Comparison of ENCODE assay signal across 8 mouse cellular contexts in the genomic region with DNA sequence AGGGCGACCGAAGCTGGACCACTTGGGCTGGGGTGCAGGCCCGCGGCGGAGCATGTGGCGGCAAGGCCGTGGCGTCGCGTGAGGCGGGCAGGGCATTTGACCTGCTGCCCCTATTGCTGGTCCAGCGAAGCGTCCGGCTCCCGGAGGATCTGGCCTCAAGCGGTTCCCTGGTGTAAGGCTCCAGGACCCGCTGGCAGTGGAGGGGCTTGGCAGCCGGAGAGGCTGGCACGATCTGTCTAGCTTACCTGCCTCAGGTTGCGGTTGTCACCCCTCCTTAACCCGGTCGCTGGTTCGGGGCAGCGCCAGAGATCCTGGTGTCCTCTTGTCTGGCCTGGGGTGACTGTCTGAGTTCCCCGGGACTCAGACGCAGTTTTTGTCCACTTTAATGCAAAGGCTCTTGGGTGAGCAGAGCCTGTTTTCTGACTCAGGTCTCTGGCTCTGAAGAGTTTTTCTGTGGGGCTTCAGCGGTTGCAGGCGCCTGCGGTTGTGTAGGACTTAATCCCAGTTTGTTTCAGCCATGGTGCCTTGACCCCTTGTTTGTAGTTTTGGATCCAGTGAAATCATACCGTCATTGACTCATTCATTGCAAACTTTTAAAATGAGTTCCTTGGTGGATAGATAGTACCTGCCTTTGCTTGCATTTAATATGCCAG. TPM values are rescaled to one million over a fixed set of nuclear protein-coding genes. Genes with fewer than 3 reads are reported as not detected.
DNase-seq lines count a peak whose midpoint lies in the region; ATAC-seq lines count a peak whose summit lies in the region.

No protein-coding gene starts in this region.

- H3K4me3 ChIP-seq in neural tube, embryonic 11.5 days (ENCODE audit: low read depth, low read length) = peak overlapping the region; percentile 78
- peak overlapping the region; percentile 71 for H3K4me3 ChIP-seq in hindbrain, embryonic 11.5 days (ENCODE audit: low read depth, low read length)

- under 1% methylated on average over 30 of the region's 30 CpGs for WGBS in neural tube, embryonic 11.5 days
- under 1% methylated on average over 30 of the region's 30 CpGs for WGBS in hindbrain, embryonic 11.5 days

- H3K27ac ChIP-seq in neural tube, embryonic 11.5 days (ENCODE audit: low read depth, low read length) = 0 out of 2 replicates have a peak overlapping the region, but pooled peaks have one; percentile 39
- H3K27ac ChIP-seq in hindbrain, embryonic 11.5 days (ENCODE audit: low read depth, low read length) = 0 out of 2 replicates have a peak overlapping the region, but pooled peaks have one; percentile 24

- no peaks in the 10 kb centered on the region for H3K27me3 ChIP-seq in neural tube, embryonic 11.5 days (ENCODE audit: control insufficient read depth, insufficient read depth, low read length)
- no peaks in the 10 kb centered on the region for H3K27me3 ChIP-seq in hindbrain, embryonic 11.5 days (ENCODE audit: control insufficient read depth, insufficient read depth, low read length)

- H3K9ac ChIP-seq in neural tube, embryonic 11.5 days (ENCODE audit: low read length) = peak overlapping the region; percentile 65
- H3K9ac ChIP-seq in hindbrain, embryonic 11.5 days (ENCODE audit: low read depth, low read length) = peak overlapping the region; percentile 73

- peak overlapping the region; percentile 98 for H3K4me2 ChIP-seq in neural tube, embryonic 11.5 days (ENCODE audit: low read depth)
- H3K4me2 ChIP-seq in hindbrain, embryonic 11.5 days (replicated peaks; ENCODE audit: low read depth, low read length) = peak overlapping the region; percentile 92

- no peaks in the 10 kb centered on the region for H3K9me3 ChIP-seq in neural tube, embryonic 11.5 days (ENCODE audit: control insufficient read depth, low read length)
- no peaks in the 10 kb centered on the region for H3K9me3 ChIP-seq in hindbrain, embryonic 11.5 days (ENCODE audit: control insufficient read depth, low read length)

- DNase-seq in neural tube, embryonic 11.5 days (ENCODE audit: low spot score) = no peak
- no peak for DNase-seq in neural tube, embryonic 10.5 days (ENCODE audit: extremely low spot score, low spot score)
- DNase-seq in c-Kit-positive CD71-negative TER-119-negative erythroid progenitor cells, embryonic 14.5 days (ENCODE audit: low read depth) = peak; percentile 25
- DNase-seq in hindbrain, embryonic 11.5 days (ENCODE audit: low spot score) = no peak
- peak; percentile 30 for DNase-seq in mesoderm, embryonic 11.5 days (ENCODE audit: low read depth, low spot score)
- DNase-seq in cerebellum, postnatal 14 days = no peak
- DNase-seq in urinary bladder, postnatal 10 days (ENCODE audit: low spot score) = no peak
- no peak for DNase-seq in layer of hippocampus, adult 8-10 months (ENCODE audit: low spot score in 2 of 2)

- ATAC-seq in neural tube, embryonic 11.5 days (ENCODE audit: insufficient read depth, low FRiP score, low TSS enrichment) = peak; percentile 42; the same call in 1 of the 2 replicates
- ATAC-seq in hindbrain, embryonic 11.5 days (ENCODE audit: low FRiP score) = peak; percentile 81; the same call in 1 of the 2 replicates

- H3K4me1 ChIP-seq in neural tube, embryonic 11.5 days (ENCODE audit: control insufficient read depth, insufficient read depth, low read length) = 0 out of 2 replicates have a peak, but pooled peaks cover 5% of the 10 kb centered on the region
- H3K4me1 ChIP-seq in hindbrain, embryonic 11.5 days (replicated peaks; ENCODE audit: control insufficient read depth, insufficient read depth, low read length) = no peaks in the 10 kb centered on the region

- no peaks in the 10 kb centered on the region for H3K36me3 ChIP-seq in neural tube, embryonic 11.5 days (ENCODE audit: control insufficient read depth, insufficient read depth, low read length)
- H3K36me3 ChIP-seq in hindbrain, embryonic 11.5 days (ENCODE audit: control insufficient read depth, insufficient read depth, low read length) = no peaks in the 10 kb centered on the region

RNA-seq across cellular contexts. Expression of gene Focad, which starts 0.5 kb away (rescaled TPM):
- 18.4 and 18.8 TPM in 2 replicates for polyA plus RNA-seq in neural tube, embryonic 11.5 days (2014; fragmentation: Nextera tagmentation; extraction: Ambion mirVana)
- 14.6 and 17.7 TPM in 2 replicates for polyA plus RNA-seq in hindbrain, embryonic 11.5 days (2014; fragmentation: Nextera tagmentation; extraction: Ambion mirVana)
- 10 to 100 TPM; 64.5 to 80.0 (median 75.5) TPM for total RNA-seq in layer of hippocampus, adult 8-10 months (2022)

Comparison
In these comparisons a context has a peak if more than half of its experiments do, and no peak if none do; other contexts are left out.
1. DNase-seq: peak in c-Kit-positive CD71-negative TER-119-negative erythroid progenitor cells, embryonic 14.5 days (single experiment) and mesoderm, embryonic 11.5 days (single experiment); none in neural tube, embryonic 11.5 days (single experiment), neural tube, embryonic 10.5 days (single experiment), hindbrain, embryonic 11.5 days (single experiment), cerebellum, postnatal 14 days (0 of 2), urinary bladder, postnatal 10 days (single experiment) and layer of hippocampus, adult 8-10 months (0 of 2).